Mouse (Mus musculus) hindbrain, postnatal 0 days (tissue): ENCODE measurements around the gene Mtx3. TPM values are rescaled to one million over a fixed set of nuclear protein-coding genes. Genes with fewer than 3 reads are reported as not detected.

Source experiments
- ATAC-seq: fragments of 200-750 bp; cut with Nextera tagmentation; 2 replicates; pipeline ENCODE4 v1.8.0; 2017; ENCODE audit warnings: mild to moderate bottlenecking, moderate TSS enrichment, moderate library complexity
- DNase-seq: peaks from one replicate; pipeline ENCODE4 v3.0.0-alpha.2; 2015; ENCODE audit warnings: low spot score
- H3K27ac ChIP-seq: fragments of 300-500 bp; sonication (generic); 2 replicates; pipeline ENCODE4 v1.5.1; 2014; ENCODE audit warnings: mild to moderate bottlenecking
- H3K27me3 ChIP-seq: fragments of 300-500 bp; sonication (generic); 2 replicates; pipeline ENCODE4 v1.6.1; 2014; ENCODE audit warnings: low read length, mixed read lengths; ENCODE audit not compliant: insufficient read depth
- H3K36me3 ChIP-seq: fragments of 300-500 bp; sonication (generic); 2 replicates; pipeline ENCODE4 v1.6.1; 2014; ENCODE audit warnings: low read length, mixed read lengths; ENCODE audit not compliant: insufficient read depth
- H3K4me1 ChIP-seq: fragments of 300-500 bp; sonication (generic); 2 replicates; pipeline ENCODE4 v1.6.1; 2014; ENCODE audit warnings: antibody characterized with exemption, low read length, mixed read lengths; ENCODE audit not compliant: insufficient read depth
- H3K4me2 ChIP-seq: fragments of 300-500 bp; sonication (generic); 2 replicates; pipeline ENCODE4 v1.6.1; 2014; ENCODE audit warnings: low read depth, mild to moderate bottlenecking, low read length, moderate library complexity, mixed read lengths
- H3K4me3 ChIP-seq: fragments of 300-500 bp; sonication (generic); 2 replicates; pipeline ENCODE4 v1.5.1; 2014; ENCODE audit warnings: low read length
- H3K9ac ChIP-seq: fragments of 300-500 bp; sonication (generic); replicated peaks from 2 replicates; pipeline ENCODE4 v1.6.1; 2014; ENCODE audit warnings: mild to moderate bottlenecking, low read length, moderate library complexity, mixed read lengths
- H3K9me3 ChIP-seq: fragments of 300-500 bp; sonication (generic); 2 replicates; pipeline ENCODE4 v1.6.1; 2016; ENCODE audit warnings: low read length, mixed read lengths
- CTCF ChIP-seq: IDR thresholded peaks from 2 replicates; pipeline ENCODE4 v1.5.1; 2016; ENCODE audit warnings: antibody characterized with exemption, control low read depth, low read depth
- WGBS: fragments of 180-500 bp; shearing (Covaris S2); extraction: QIAGEN DNeasy Blood & Tissue Kit; methylation state at CpG from one replicate; pipeline ENCODE4 v1.1.7; 2014; 5-methylcytosine and 5-hydroxymethylcytosine counted together
- polyA plus RNA-seq: library from polyadenylated mRNA; unstranded; fragments of >200 nt; fragmentation: Nextera tagmentation; extraction: Ambion mirVana; gene quantifications from 2 replicates; pipeline ENCODE4 v1.2.1, GENCODE M21; 2015
- total RNA-seq: library from RNA; depleted of rRNA; stranded (reverse); fragments of >200 nt; gene quantifications from 2 replicates; pipeline ENCODE4 v1.2.3, GENCODE M21; 2014

Gene Mtx3
- total and polyA plus RNA-seq, 2 experiments from 2014 or later = 3.6 to 19.9 TPM

GRCm38 (mm10) chr13:92858808-92859207, 14.2 kb downstream of the Mtx3 start:
- WGBS = 95% methylated on average over 5 of the region's 5 CpGs
- Histone ChIP-seq H3K4me1 (no peaks in the 10 kb centered on the region), H3K4me3 (no peak overlapping the region), H3K9me3 (no peaks in the 10 kb centered on the region), H3K4me2 (no peak overlapping the region), H3K9ac (no peak overlapping the region), H3K36me3 (0 out of 2 replicates have a peak, but pooled peaks cover 6% of the 10 kb centered on the region), H3K27me3 (no peaks in the 10 kb centered on the region), H3K27ac (no peak overlapping the region)
- no peak for TF ChIP-seq CTCF
- DNase-seq (no peak), ATAC-seq (no peak)

- no peaks in the 10 kb centered on the region for H3K9me3 ChIP-seq
- 73% methylated on average over 4 of the region's 4 CpGs for WGBS
- TF ChIP-seq CTCF = no peak
- no peak overlapping the region for H3K4me2 ChIP-seq
- no peaks in the 10 kb centered on the region for H3K27me3 ChIP-seq
- H3K27ac ChIP-seq = no peak overlapping the region
- H3K9ac ChIP-seq = no peak overlapping the region
- no peaks in the 10 kb centered on the region for H3K4me1 ChIP-seq
- no peak for DNase-seq
- H3K36me3 ChIP-seq = 0 out of 2 replicates have a peak, but pooled peaks cover 3% of the 10 kb centered on the region
- H3K4me3 ChIP-seq = no peak overlapping the region
- ATAC-seq = no peak
Observed at GRCm38 (mm10) chr13:92859959-92860358, 15.4 kb downstream of the Mtx3 start.

- H3K36me3 ChIP-seq = no peaks in the 10 kb centered on the region
- DNase-seq = no peak
- no peak overlapping the region for H3K27ac ChIP-seq
- no peak overlapping the region for H3K4me3 ChIP-seq
- H3K9ac ChIP-seq = no peak overlapping the region
- no peaks in the 10 kb centered on the region for H3K4me1 ChIP-seq
- H3K9me3 ChIP-seq = no peaks in the 10 kb centered on the region
- no peak for ATAC-seq
- TF ChIP-seq CTCF = no peak
- no peak overlapping the region for H3K4me2 ChIP-seq
- no peaks in the 10 kb centered on the region for H3K27me3 ChIP-seq
- WGBS = 67% methylated on average over 7 of the region's 7 CpGs
Observed at GRCm38 (mm10) chr13:92865358-92865757, 20.8 kb downstream of the Mtx3 start.

- WGBS = 47% methylated on average over 1 of the region's 1 CpGs
- Histone ChIP-seq H3K4me3 (no peak overlapping the region), H3K27me3 (no peaks in the 10 kb centered on the region), H3K4me1 (no peaks in the 10 kb centered on the region), H3K27ac (no peak overlapping the region), H3K36me3 (no peaks in the 10 kb centered on the region), H3K9me3 (no peaks in the 10 kb centered on the region), H3K9ac (no peak overlapping the region), H3K4me2 (no peak overlapping the region)
- DNase-seq (no peak), ATAC-seq (no peak)
- peak; percentile 17 for TF ChIP-seq CTCF
Observed at GRCm38 (mm10) chr13:92866680-92867079, 22.1 kb downstream of the Mtx3 start.

- Histone ChIP-seq H3K9me3 (no peaks in the 10 kb centered on the region), H3K36me3 (no peaks in the 10 kb centered on the region), H3K9ac (no peak overlapping the region), H3K4me2 (no peak overlapping the region), H3K4me3 (no peak overlapping the region), H3K4me1 (no peaks in the 10 kb centered on the region), H3K27me3 (no peaks in the 10 kb centered on the region), H3K27ac (no peak overlapping the region)
- ATAC-seq (no peak), DNase-seq (no peak)
- TF ChIP-seq CTCF = no peak
- 39% methylated on average over 4 of the region's 4 CpGs for WGBS
Observed at GRCm38 (mm10) chr13:92879514-92879913, 35.0 kb downstream of the Mtx3 start.

GRCm38 (mm10) chr13:92879933-92880332, 35.4 kb downstream of the Mtx3 start:
- Histone ChIP-seq H3K4me1 (no peaks in the 10 kb centered on the region), H3K27ac (no peak overlapping the region), H3K36me3 (no peaks in the 10 kb centered on the region), H3K27me3 (no peaks in the 10 kb centered on the region), H3K4me2 (no peak overlapping the region), H3K9ac (no peak overlapping the region), H3K4me3 (no peak overlapping the region), H3K9me3 (no peaks in the 10 kb centered on the region)
- ATAC-seq = no peak
- no peak for DNase-seq
- 32% methylated on average over 9 of the region's 9 CpGs for WGBS
- TF ChIP-seq CTCF = no peak

- no peak for TF ChIP-seq CTCF
- no peaks in the 10 kb centered on the region for H3K4me1 ChIP-seq
- no peak for ATAC-seq
- no peaks in the 10 kb centered on the region for H3K36me3 ChIP-seq
- DNase-seq = no peak
- H3K27me3 ChIP-seq = no peaks in the 10 kb centered on the region
- no peak overlapping the region for H3K4me2 ChIP-seq
- H3K4me3 ChIP-seq = no peak overlapping the region
- no peak overlapping the region for H3K27ac ChIP-seq
- no peak overlapping the region for H3K9ac ChIP-seq
- H3K9me3 ChIP-seq = no peaks in the 10 kb centered on the region
Observed at GRCm38 (mm10) chr13:92880589-92880988, 36.0 kb downstream of the Mtx3 start.
